Mouse (Mus musculus) neural tube, embryonic 10.5 days (tissue): Measurements from ENCODE around the gene Prpsap1.
"Not testable (repeated sequence)": the region's sequence is repeated elsewhere in the genome, so short reads cannot be mapped to it uniquely, and the experiment has no call there.

ENCODE experiments used
- DNase-seq: peaks from one replicate; pipeline ENCODE4 v3.0.0-alpha.2; 2017; ENCODE audit warnings: low spot score; ENCODE audit errors: extremely low spot score

The Prpsap1 gene

GRCm38 (mm10) chr11:116515330-116516020 is 21.5 kb upstream of the Prpsap1 start:
- DNase-seq = no peak

GRCm38 (mm10) chr11:116513531-116514038 is 19.6 kb upstream of the Prpsap1 start:
- DNase-seq = no peak

GRCm38 (mm10) chr11:116512987-116513386 is 19.0 kb upstream of the Prpsap1 start:
- no peak for DNase-seq

GRCm38 (mm10) chr11:116512154-116512553 is 18.2 kb upstream of the Prpsap1 start:
- no peak for DNase-seq

- no peak for DNase-seq
These were observed 17.4 kb upstream of the Prpsap1 start for GRCm38 (mm10) chr11:116511301-116511868.

GRCm38 (mm10) chr11:116508689-116509088 is 14.7 kb upstream of the Prpsap1 start:
- no peak for DNase-seq

- DNase-seq = no peak
These were observed 12.3 kb upstream of the Prpsap1 start for GRCm38 (mm10) chr11:116506151-116506875.

- no peak for DNase-seq
These were observed 11.6 kb upstream of the Prpsap1 start for GRCm38 (mm10) chr11:116505573-116505972.

GRCm38 (mm10) chr11:116504516-116504915 is 10.5 kb upstream of the Prpsap1 start:
- no peak for DNase-seq

- no peak for DNase-seq
These were observed 7.2 kb upstream of the Prpsap1 start for GRCm38 (mm10) chr11:116501005-116501746.

- no peak for DNase-seq
These were observed 5.0 kb upstream of the Prpsap1 start for GRCm38 (mm10) chr11:116499018-116499417.

GRCm38 (mm10) chr11:116498596-116498995 is 4.6 kb upstream of the Prpsap1 start:
- no peak for DNase-seq

GRCm38 (mm10) chr11:116497313-116497712 is 3.3 kb upstream of the Prpsap1 start:
- DNase-seq = no peak

GRCm38 (mm10) chr11:116494474-116495174 is 622 bp upstream of the Prpsap1 start:
- DNase-seq = no peak

- DNase-seq = no peak
These were observed 811 bp downstream of the Prpsap1 start for GRCm38 (mm10) chr11:116493191-116493590.

- not testable (repeated sequence) for DNase-seq
These were observed 1.5 kb downstream of the Prpsap1 start for GRCm38 (mm10) chr11:116492507-116492906.

- DNase-seq = no peak
These were observed 2.7 kb downstream of the Prpsap1 start for GRCm38 (mm10) chr11:116491338-116491737.

GRCm38 (mm10) chr11:116490232-116491107 is 3.5 kb downstream of the Prpsap1 start:
- DNase-seq = peak; percentile 92

- DNase-seq = peak; percentile 82
These were observed 4.2 kb downstream of the Prpsap1 start for GRCm38 (mm10) chr11:116489771-116490231.
